ENCODE assay signal across 8 mouse cellular contexts in genomic region chr10:21158111-21158917, GRCm38 (mm10). TPM values are rescaled to one million over a fixed set of nuclear protein-coding genes. Genes with fewer than 3 reads are reported as not detected.
A peak's percentile ranks its signal among the peaks of the same experiment; 100 is the strongest.
DNase-seq lines count a peak whose midpoint lies in the region; ATAC-seq lines count a peak whose summit lies in the region.

No protein-coding gene starts in this region.

- no peaks in the 10 kb centered on the region for H3K36me3 ChIP-seq in macrophage (ENCODE audit: inconsistent target)

- peak; percentile 29 to 74 for DNase-seq in adrenal gland, adult (ENCODE audit: inconsistent age in 2 of 2, low spot score in 1 of 2)
- no peak for DNase-seq in adrenal gland, adult 8-10 months
- peak; percentile 68 for DNase-seq in MN1 (ENCODE audit: low spot score)
- peak; percentile 41 to 67 for DNase-seq in cerebellum, postnatal 25 days
- DNase-seq in kidney, postnatal 10 days: peak; percentile 62
- peak; percentile 26 to 58 for DNase-seq in spleen, adult 18-20 months

- 3% methylated on average over 19 of the region's 19 CpGs for WGBS in macrophage (ENCODE audit: missing documents)

- peak overlapping the region; percentile 29 for H3K4me3 ChIP-seq in macrophage (ENCODE audit: inconsistent target)

- ATAC-seq in granulocyte monocyte progenitor cell, adult 5-6 weeks (replicated peaks; ENCODE audit: poor library complexity, severe bottlenecking): 0 out of 2 replicates have a peak, but pooled peaks have one; percentile 10

- no peak overlapping the region for H3K27ac ChIP-seq in macrophage

- no peaks in the 10 kb centered on the region for H3K79me2 ChIP-seq in macrophage (ENCODE audit: inconsistent target)

RNA-seq across cellular contexts. Expression of gene Myb, which starts 2.5 kb away (rescaled TPM):
- total RNA-seq in adrenal gland, adult 8-10 months (2022): not detected
- total RNA-seq in granulocyte monocyte progenitor cell, adult 5-6 weeks (2014; fragmentation: Nextera tagmentation): 711 and 754 TPM in 2 replicates
- total RNA-seq in granulocyte monocyte progenitor cell, adult 5-6 weeks (2017): 604 and 618 TPM in 2 replicates
- 10 to 100 TPM in 4 of 26 experiments, 1 to 10 TPM in 13, under 1 TPM in 9; 0.28 to 13.5 (median 1.8) TPM for total RNA-seq in macrophage (2018; cell fraction: chromatin; rRNA removed)
- total RNA-seq in macrophage (2018; cell fraction: cytosol; rRNA removed): under 1 TPM; 0.06 to 0.80 (median 0.20) TPM
- 1 to 10 TPM in 21 of 26 experiments, under 1 TPM in 5; 0.37 to 4.5 (median 2.2) TPM for total RNA-seq in macrophage (2018; cell fraction: nucleus; rRNA removed)
- 0.14 to 0.28 TPM (median 0.20 TPM) in 3 replicates for polyA plus RNA-seq in macrophage (2018)

Comparison
In these comparisons a context has a peak if more than half of its experiments do, and no peak if none do; other contexts are left out.
1. RNA of gene Myb, which starts 2.5 kb away (total RNA-seq): 604 to 754 TPM in granulocyte monocyte progenitor cell, adult 5-6 weeks; not detected in adrenal gland, adult 8-10 months; every median in the first group is over 100 times any median in the second.